Mouse (Mus musculus) layer of hippocampus, adult 18-20 months (tissue): Measurements from ENCODE around the gene Iqgap2. TPM values are rescaled to one million over a fixed set of nuclear protein-coding genes. Genes with fewer than 3 reads are reported as not detected.

ENCODE experiments used
- DNase-seq, 2 experiments: peaks; one replicate each; pipeline ENCODE4 v3.0.0; 2022; ENCODE audit warnings: low spot score in 2 of 2
- total RNA-seq, 2 experiments: library from RNA; stranded (reverse); gene quantifications; 2 replicates each; pipeline ENCODE4 v1.2.3; 2021

The Iqgap2 gene
- total RNA-seq, 2 experiments from 2014 or later: 86.1 to 90.8 TPM

GRCm38 (mm10) chr13:95665644-95666356 lies 225.9 kb downstream of the Iqgap2 start:
- DNase-seq: peak in 1 of 2 experiments; percentile 55

DNA sequence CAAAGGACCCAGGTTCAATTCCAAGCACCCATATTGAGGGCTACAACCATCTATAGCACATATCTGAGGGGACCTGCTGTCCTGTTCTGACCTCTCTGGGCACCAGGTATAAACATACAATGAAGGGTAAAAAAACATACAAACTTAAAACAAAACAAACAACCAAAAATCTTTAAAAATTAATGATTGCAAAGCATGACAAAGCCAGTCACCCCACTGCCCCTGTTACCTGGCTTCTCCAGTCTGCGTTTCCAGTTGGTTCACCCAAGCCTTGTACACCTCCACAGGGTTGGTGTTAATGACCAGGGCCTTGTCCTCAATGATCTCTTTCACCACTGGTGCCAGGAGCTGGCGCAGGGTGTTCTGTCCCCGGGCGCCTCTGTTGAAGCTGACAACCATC lies 227.9 kb downstream of the Iqgap2 start:
- DNase-seq: no peak

DNA sequence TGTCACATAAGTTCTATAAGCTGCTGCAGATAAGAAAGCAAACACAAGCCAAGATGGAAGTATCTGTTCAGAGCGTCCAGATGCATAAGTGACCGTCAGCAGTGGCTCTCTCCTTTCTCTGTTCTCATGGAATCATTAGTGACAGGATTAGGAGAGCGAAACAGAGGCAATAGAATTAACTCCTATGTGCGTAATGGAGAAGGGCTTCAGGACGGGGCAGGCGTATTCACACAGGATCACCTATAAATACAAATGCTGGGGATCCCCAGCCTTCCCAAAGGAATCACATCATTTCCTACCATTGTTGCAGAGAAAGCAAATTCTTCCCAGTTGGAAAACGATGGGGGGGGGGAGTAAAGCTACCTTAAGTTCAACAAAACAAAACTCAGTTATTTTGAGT lies 232.3 kb downstream of the Iqgap2 start:
- no peak for DNase-seq

DNA sequence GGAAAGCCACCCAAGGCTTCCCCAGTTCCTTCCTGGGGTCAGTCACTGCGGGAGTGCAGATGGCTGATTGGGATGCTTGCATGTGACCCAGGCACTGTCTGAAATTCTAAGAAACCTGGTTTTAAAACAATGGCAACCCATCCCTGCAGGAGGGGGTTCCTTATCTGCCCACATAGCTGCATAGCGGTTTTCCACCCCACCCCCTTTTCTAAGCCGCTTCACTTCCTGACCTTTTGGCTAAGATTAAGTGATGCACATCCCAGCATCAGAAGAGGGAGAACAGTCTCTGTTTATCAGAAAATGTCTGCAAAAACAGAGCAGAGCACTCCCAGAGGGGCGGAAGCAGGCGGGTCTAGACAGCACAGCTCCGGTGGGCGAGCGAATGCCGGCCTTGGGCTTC lies 234.6 kb downstream of the Iqgap2 start:
- no peak for DNase-seq

DNA sequence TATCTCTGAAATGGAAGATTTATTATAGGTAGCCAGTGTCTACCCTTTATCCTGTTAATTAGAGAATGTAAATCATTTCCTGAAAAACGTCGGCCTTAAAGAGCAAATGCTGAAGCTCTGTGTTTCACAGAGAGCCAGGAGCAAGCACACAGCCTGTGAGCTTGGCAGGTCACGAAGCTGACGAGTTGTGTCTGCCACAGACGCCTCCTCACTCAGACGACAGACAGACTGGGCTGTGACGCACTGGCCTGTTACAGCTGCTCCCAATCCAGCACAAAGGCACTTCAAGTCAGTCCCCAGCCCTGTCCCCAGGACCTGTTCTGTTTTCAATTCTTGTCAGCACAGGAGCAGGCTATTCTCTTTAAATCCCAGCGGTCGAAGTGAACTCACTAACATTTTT lies 236.4 kb downstream of the Iqgap2 start:
- peak in 1 of 2 experiments; percentile 37 for DNase-seq

GRCm38 (mm10) chr13:95653696-95654095 lies 238.0 kb downstream of the Iqgap2 start:
- DNase-seq: no peak

DNA sequence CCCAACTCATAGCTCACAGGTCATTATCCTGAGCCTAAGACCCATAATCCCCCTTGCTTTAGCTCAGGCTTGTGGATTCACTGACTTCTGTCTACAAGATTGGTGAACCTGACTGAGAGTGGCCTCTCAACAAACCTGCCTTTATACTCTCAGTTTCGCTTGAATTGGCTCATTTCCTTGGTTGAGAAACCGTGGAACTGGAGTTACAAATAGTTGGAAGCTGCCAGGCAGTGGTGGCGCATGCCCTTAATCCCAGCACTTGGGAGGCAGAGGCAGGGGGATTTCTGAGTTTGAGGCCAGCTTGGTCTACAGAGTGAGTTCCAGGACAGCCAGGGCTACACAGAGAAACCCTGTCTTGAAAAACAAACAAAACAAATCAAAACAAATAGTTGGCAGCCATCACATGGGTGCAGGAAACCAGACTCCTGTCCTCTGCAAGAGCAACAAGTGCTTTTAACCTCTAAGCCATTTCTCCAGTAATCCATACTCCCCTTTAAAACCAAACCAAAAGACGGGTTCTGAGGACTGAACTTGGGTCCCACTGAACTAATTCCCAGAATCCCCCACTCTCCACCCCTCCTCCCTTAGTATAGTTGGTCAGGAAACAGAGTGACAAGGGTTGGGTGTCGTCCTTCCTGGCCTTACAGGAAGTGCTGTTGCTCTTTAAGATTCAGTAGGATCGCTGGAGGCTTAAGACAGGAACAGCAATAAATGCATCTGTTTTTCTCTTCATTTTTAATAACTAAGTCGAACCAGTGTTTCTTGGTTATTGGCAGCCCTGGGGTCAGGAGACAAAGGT lies 239.7 kb downstream of the Iqgap2 start:
- no peak for DNase-seq

GRCm38 (mm10) chr13:95649941-95650340 lies 241.8 kb downstream of the Iqgap2 start:
- no peak for DNase-seq

GRCm38 (mm10) chr13:95647248-95647647 lies 244.5 kb downstream of the Iqgap2 start:
- DNase-seq: no peak

DNA sequence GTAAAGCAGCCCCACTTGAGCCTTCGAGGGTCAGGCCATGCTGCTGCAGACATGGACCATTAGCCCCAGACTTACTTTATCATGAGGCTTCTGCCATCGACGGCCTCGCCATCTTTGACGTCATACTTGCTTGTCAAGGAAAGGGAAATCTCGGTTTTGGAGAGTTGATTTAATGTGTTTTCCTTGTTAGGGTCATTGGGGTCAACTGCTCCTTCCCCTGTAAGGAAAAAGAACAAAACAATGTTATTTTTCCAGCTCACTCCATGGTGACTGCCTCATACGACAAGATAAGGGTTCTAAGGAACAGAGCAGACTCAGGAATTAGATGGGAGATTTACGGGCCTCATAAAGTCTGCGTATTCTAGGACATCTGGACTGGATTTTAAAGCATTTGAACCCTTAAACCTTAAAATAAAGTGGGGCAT lies 245.0 kb downstream of the Iqgap2 start:
- DNase-seq: no peak

GRCm38 (mm10) chr13:95643740-95644139 lies 248.0 kb downstream of the Iqgap2 start:
- no peak for DNase-seq

DNA sequence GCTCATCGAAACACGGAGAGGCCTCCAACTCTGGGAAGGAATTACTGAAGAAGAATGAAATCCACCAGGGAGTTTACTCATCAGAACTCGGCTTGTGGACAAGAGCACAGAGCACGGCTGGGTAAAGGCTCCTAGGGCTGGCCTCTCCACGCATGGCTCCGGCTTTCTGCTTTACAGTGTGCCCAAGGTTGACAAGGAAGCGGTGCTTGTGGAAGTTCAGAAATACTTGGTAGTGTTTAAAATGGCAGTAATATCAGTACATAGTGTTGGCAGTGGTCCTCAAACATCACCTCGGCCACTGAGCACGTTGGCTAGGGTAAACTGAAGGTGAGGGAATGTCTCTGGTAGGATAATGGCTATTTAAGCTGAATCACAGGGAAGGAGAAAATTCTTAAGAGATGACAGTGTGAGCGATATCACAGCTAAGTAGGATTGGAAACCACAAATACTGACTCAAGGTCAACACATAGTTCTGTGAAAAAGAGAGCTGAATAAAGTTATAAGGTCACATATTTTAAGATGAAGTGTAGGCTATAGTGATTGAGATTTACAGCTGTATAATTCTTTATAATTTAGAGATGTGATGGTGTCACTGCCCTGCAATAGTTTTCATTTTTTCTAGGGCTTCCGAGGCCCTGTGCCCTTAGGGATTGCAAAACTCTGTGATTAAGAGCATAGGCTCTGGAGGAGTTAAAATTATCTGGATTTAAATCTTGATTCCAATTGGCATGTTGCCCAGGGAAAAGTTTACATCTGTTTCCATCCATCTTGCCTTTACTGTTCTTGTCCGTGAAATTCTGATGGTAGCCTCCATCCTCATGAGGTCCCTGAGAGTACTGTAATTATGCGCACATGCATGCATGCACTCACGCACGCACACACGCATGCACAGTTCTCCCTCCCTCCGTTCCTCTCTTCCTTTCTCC lies 250.4 kb downstream of the Iqgap2 start:
- no peak for DNase-seq

DNA sequence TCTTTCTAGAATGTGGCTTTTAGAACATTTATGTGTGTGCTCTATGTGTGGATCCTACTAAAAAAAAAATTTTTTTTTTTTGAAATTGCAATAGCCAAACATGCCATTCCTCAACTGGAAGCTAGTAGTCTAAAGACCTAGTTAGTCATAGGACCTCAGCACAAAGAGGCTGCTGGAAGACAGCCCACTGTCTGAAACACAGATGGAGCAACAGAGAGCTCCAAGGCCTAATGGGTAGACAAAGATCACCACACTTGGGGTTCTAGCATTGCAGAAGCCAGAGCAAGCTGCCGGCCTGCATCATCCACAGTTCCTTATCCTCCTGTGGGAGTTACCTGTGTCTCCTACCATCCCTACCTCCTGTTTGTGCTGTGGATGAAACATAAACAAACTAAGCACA lies 251.3 kb downstream of the Iqgap2 start:
- peak in 1 of 2 experiments; percentile 15 for DNase-seq

DNA sequence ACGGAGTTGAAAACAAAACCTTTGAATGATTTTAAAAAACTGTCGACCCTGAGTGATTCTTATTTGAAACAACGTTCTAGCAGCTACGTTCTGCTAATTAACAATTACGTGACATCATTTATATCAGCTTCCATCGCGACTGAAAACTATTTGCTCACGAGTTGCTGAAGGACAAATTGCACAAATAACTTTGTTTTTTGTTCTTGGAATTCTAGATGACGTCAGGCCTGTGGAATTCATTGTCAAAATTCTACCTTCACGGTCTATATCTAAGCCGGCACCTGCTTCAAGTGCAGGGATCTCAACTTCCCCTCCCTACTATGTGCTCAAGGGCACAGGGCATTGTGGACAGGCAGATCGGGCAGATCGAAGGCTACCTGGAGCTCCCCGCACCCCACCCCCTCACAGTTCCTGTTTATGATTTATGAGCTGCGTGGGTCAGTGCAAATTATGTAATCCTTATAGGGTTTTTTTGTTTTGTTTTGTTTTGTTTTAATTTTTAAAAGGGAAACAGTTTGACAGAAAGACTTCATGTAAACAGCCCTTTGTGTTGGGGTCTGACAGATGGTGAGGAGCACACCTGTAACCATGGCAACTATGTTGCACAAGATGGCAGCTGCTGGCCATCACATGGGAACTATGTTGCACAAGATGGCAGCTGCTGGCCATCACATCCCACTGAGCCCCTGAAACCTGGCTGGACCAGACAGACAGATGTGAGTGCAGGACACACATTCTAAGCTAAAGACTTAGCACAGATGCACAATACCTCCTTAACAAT lies 252.2 kb downstream of the Iqgap2 start:
- DNase-seq: peak in 1 of 2 experiments; percentile 42

DNA sequence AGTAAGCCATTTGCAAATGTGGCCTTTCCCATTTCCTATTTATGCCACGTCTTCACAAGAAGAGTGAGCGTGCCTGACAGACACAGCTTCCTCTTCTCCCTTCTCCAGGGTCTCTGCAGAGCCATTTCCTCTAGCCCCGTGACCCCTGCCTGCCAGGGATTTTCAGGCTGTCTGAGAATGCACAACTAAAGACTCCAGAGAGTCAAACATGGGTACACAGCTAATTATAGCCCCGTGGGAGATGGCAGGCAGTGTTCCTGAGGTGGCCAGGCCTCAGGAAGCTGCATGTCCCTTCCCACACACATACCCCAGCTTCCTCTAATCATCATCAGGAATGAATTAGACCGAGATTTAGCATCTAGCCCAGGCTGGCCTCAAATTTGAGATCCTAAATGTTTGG lies 252.8 kb downstream of the Iqgap2 start:
- DNase-seq: peak in 1 of 2 experiments; percentile 30

- no peak for DNase-seq
Observed at GRCm38 (mm10) chr13:95637737-95638136, 254.0 kb downstream of the Iqgap2 start.

GRCm38 (mm10) chr13:95635301-95635700 lies 256.4 kb downstream of the Iqgap2 start:
- no peak for DNase-seq

DNA sequence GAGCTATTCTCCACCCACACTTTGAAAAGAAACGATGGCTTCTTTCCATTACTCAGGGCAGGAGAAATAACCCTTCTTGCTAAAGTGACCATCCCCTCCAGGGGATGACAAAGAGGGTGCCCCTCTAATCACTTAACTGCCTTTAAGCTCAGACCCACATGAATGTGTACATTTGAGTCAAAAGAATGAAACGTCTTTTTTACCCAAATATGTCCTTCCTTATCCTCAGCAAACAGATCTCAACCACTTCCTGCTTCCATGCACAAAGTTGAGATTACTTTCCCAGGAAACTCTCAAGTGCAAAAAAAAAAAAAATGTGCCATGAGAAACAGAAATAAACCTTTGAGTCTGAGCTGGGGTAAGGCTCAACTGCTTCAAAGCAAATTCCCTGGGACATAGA lies 257.3 kb downstream of the Iqgap2 start:
- DNase-seq: no peak

DNA sequence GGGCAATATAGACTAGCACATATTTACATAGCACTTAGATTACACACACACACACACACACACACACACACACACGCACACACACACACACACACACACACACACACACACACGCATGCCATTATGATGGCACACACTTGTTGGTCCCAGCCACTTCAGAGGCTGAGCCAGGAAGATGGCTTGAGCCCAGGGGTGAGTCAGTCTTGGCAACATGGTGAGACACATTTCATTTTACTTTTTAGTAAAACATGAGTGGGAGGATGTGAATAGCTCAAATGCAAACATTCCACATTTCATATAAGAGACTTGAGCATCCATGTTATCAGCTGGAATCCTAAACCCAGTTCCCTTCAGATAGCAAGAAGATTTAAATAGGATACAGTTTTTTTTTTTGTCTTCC lies 258.3 kb downstream of the Iqgap2 start:
- peak in 1 of 2 experiments; percentile 35 for DNase-seq

- DNase-seq: no peak
Observed at GRCm38 (mm10) chr13:95632144-95632543, 259.6 kb downstream of the Iqgap2 start.

DNA sequence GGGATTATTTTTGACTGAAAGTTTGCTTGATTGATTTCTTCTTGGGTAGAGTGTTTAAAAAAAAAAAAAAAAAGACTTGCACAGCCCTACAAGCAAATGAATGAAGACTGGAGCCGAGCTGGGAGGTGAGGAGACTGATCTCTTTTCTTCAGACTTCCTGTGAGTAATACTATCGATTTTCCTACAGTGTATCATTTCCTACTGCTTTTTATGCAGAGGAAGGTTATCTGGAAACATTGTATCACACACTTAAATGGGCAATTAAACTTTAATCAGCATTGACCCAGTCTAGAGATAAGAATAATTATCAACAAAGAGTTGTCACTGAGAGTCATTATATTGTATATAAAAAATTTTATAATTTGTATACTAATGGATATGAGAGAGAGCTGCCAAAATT lies 261.0 kb downstream of the Iqgap2 start:
- DNase-seq: no peak
